Mouse (Mus musculus) lung, postnatal 4 days (tissue): ENCODE data around the gene Timm8b.

Experiments
- DNase-seq, 2 experiments: peaks; one replicate each; pipeline ENCODE4 v3.0.0; 2021

Gene Timm8b

DNA sequence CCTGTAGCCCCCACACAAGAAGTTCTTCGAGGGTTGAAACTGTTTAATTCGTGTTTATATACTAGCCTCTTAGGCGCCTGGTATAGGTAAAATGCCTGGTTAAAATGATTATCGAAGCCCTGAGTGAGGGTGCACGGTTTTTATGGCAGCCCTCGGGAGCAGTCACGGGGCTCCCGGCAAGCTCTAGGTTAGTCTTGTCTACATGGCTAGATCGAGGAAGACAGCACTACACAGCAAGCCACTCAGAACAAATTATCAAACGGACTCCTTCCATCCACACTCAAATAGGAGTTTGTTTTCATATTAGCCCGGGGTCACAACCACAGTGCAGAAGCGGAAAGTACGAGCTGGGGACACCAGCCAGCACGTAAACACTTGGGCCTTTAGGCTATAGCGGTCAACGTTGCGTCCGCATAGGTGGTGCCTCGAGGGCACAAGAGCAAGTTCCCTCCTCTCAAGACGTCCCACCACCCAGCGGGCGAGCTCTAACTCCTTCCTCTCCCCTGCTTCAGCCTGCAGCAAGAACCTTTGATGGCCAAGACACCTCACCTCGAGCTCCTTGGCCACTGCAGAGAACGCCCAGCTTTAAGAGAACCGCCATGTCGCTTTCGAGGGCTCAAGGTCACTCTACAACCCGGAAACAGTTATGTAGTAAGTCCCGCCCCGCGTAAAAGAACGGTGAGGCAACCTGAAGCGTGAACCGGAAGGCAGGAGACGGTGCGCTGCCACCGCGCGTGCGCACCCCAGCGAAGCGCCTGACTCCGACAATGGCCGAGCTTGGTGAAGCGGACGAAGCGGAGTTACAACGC lies at the start of gene Timm8b, which contains the start of gene Sdhd:
Gene Timm8b, plus strand, starts transcription at position 722 of the 809 bp plus-strand sequence.
Gene Sdhd, minus strand, starts transcription at position 624 of the 809 bp plus-strand sequence.
- DNase-seq = peak; percentile 95 to 96

DNA sequence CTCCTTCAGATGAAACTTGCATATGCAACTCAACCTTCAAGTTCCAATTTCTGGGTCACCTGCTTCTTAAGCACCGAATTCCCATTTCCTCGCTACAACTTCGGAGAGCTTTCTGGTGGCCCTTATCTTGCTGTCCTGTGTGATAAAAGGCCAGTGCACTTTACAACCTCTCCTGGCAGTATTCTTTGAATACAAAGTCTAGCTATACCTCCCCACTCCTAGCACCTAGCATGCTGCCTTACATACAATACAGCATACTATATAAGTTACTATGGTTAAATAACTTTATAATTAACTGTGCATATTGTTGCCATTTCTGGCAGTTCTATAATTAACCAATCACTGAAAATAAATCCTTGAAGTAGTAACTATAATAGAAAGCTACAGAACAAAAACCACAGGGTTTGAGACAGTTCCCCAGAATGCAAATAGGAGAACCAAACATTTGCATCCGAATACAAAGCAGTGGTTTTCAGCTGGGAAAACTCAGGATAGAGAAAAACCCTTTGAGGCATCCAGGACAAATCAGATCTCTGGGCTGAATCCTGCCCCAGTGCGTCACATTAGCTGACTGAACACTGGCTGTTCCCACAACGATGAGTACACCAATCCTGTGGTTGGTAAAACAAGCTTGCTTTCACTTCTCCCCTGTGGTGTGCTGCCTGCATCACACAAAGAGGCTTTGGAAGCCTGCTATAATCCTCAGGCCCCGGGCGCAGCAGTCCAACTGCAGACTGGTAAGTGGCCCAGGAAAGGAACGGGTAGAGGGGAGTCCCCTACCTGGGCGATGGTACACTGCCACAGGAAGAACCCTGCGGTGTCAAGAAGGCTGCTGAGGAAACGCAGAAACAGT lies 49.2 kb upstream of the Timm8b start, which contains the start of gene Il18:
Gene Il18, plus strand, starts transcription at position 587 of the 853 bp plus-strand sequence.
- DNase-seq = peak; percentile 30 to 38

GRCm38 (mm10) chr9:50555094-50555446 lies 48.6 kb upstream of the Timm8b start, which contains the start of gene Bco2:
Gene Bco2, minus strand, starts transcription at chr9:50555181.
- no peak for DNase-seq

GRCm38 (mm10) chr9:50561145-50561917 lies 42.4 kb upstream of the Timm8b start, which contains the start of gene Tex12:
Gene Tex12, minus strand, starts transcription at chr9:50561325.
- DNase-seq = no peak

DNA sequence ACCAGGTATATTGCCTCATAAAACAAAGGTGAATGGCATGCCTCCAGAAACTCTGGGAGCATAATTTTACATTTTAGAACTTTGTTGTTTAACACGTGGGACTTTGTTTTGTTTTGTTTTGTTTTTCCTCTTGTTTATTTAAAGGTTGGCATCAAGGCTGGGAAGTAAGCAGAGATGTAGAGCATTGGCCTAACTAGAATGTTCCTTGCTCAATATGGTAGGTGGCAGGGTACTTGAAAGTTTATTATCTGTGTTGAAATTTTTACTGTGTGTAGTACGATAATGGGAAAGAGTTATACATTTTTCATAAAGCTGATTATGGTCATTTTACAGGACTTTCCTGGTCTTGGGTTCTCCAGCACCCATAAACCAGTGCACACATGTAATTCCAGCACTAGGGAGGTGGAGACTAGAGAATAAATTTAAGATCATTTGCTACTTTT lies 41.8 kb upstream of the Timm8b start:
- no peak for DNase-seq

- peak in 1 of 2 experiments; percentile 31 for DNase-seq
Measured at GRCm38 (mm10) chr9:50565173-50565572, 38.5 kb upstream of the Timm8b start.

DNA sequence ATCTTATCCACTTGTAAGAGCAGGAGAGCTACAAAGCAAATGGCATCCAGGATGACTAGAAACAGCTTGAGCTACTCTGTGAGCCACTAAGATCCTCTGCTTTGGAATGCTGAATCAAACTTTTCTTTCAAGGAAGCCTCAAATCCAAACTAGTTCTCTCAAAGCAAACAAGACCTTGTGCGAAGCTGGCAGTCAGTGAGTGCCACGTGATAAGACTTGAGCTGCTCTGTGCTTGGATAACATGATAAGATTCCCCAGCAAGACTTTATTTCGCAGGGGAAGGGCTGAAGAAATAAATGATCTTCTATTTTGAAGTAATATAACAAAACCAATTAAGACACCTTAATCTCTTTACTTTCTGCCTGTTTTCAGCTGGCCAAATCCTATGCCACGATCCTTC lies 37.8 kb upstream of the Timm8b start:
- no peak for DNase-seq

GRCm38 (mm10) chr9:50567372-50567771 lies 36.3 kb upstream of the Timm8b start:
- no peak for DNase-seq

DNA sequence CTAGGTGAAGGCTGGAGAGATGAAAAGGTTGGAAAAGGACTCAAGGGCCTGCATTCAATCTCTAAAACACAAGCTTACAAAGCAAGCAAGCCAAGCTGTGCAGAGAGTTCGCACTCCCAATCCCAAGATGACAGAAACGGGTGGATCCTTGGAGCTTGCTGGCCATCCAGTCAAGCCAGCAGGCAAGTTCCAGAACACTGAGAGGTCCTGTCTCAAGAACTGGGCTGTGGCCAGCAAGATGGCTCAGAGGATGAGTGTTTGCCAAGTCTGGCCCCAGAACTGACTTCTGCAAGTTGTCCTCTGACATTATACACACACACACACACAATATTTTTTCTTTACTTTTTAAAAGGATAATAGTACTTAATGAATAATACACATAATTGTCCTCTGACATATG lies 35.8 kb upstream of the Timm8b start:
- no peak for DNase-seq

GRCm38 (mm10) chr9:50569599-50570525 lies 33.8 kb upstream of the Timm8b start:
- no peak for DNase-seq

GRCm38 (mm10) chr9:50580370-50580769 lies 23.3 kb upstream of the Timm8b start:
- DNase-seq = no peak

GRCm38 (mm10) chr9:50585145-50585818 lies 18.4 kb upstream of the Timm8b start:
- no peak for DNase-seq

DNA sequence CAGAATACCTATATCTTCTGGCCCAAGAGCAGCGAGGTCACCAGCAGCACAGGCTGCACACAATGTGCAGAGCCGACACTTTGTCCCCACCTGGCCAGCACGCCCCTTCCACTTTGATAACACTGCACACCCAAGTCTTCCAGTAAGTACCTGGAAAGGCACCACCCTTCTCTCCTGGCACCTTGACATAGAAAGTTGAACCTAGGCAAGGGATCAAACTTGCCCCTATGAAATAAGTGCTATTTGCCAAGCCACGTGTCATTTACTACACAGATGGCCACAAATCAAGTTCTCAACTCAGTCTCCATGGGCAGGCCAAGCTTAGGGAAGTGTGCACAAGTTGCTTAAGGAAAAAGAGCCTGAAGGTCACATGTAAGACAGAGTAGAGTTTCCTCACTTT lies 16.8 kb upstream of the Timm8b start:
- no peak for DNase-seq

GRCm38 (mm10) chr9:50590856-50591518 lies 12.7 kb upstream of the Timm8b start:
- peak in 1 of 2 experiments; percentile 27 for DNase-seq

DNA sequence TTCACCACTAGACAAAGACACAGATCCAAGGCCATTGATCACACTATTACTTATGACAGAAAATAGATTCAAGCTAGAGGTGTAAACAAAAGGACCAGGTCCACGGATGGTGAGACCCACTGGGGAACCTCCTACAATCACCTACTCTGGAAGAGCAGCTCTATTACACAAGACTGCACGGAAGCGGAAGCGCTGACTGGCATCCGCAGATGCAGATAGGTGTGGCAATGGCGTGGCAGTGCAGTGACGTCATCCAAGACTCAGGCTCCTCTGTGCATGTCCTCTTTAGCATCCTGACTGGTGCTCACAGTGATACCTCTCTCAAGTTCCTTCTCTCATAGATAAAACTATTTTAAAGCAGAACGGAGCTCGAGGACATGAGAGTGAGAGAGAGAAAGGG lies 10.8 kb upstream of the Timm8b start:
- DNase-seq = peak; percentile 38 to 52

- peak in 1 of 2 experiments; percentile 46 for DNase-seq
Measured at GRCm38 (mm10) chr9:50593544-50593943, 10.2 kb upstream of the Timm8b start.

DNA sequence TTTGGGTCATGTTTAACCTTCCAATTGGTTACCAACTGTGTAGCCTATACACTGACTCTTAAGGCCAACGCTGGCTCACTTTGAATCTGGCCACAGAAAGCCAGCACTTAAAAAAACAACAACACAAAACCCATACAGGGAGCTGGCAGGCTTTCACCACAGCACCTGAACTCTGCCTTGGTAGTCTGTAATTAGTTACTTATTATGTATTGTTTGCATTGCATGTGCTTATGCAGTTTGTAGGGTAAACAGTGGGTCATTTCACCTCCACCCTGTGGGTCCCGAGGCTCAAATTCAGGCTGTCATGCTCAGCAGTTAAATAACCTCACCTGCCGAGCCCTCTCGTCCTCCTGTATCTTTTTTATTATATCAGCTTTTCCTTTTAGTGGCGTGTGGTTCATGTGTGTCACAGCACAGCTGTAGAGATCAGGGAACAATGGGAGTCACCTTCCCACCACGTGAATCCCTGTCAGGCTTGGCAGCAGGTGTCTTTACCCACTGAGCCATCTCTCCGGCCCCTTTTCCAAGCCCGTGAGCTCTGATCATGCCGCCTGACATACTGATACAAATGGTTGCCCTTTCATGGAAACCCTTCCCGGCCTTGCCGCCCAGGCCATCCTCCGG lies 8.8 kb upstream of the Timm8b start:
- no peak for DNase-seq

- DNase-seq = no peak
Measured at GRCm38 (mm10) chr9:50596973-50597372, 6.7 kb upstream of the Timm8b start.

GRCm38 (mm10) chr9:50601536-50601935 lies 2.2 kb upstream of the Timm8b start:
- no peak for DNase-seq
